Mouse (Mus musculus) myocyte (in vitro differentiated cells): ENCODE data around the gene Rcor3. TPM values are rescaled to one million over a fixed set of nuclear protein-coding genes. Genes with fewer than 3 reads are reported as not detected.

Experiments used
- H3K27me3 ChIP-seq: one replicate; pipeline ENCODE4 v1.6.1; 2011; ENCODE audit not compliant: control insufficient read depth, insufficient read depth, insufficient read length
- H3K36me3 ChIP-seq: one replicate; pipeline ENCODE4 v1.6.1; 2011; ENCODE audit not compliant: control insufficient read depth, insufficient read depth
- H3K4me2 ChIP-seq: one replicate; pipeline ENCODE4 v1.6.1; 2011; ENCODE audit warnings: low read depth, control low read depth
- H3K4me3 ChIP-seq: one replicate; pipeline ENCODE4 v1.5.1; 2011; ENCODE audit warnings: mild to moderate bottlenecking, control low read depth, moderate library complexity
- H3K79me2 ChIP-seq: one replicate; pipeline ENCODE4 v1.6.1; 2011; ENCODE audit not compliant: control insufficient read depth, insufficient read depth
- H3ac ChIP-seq: one replicate; pipeline ENCODE4 v1.6.1; 2011; ENCODE audit not compliant: control insufficient read depth, insufficient read length
- CEBPB ChIP-seq: IDR thresholded peaks from 2 replicates; pipeline ENCODE4 v1.6.1; 2011; ENCODE audit warnings: mild to moderate bottlenecking, moderate library complexity; ENCODE audit not compliant: poor library complexity, insufficient read depth, severe bottlenecking
- E2F4 ChIP-seq: IDR thresholded peaks from one replicate; pipeline ENCODE4 v1.6.1; 2011; ENCODE audit warnings: mild to moderate bottlenecking, control low read depth, moderate library complexity; ENCODE audit not compliant: insufficient read depth
- MAX ChIP-seq: IDR thresholded peaks from one replicate; pipeline ENCODE4 v1.6.1; 2011; ENCODE audit warnings: low read depth, mild to moderate bottlenecking, control low read depth
- MYOD1 ChIP-seq, 3 experiments: IDR thresholded peaks; one replicate each; pipeline ENCODE4 v1.6.1; 2011; ENCODE audit warnings: control low read depth in 2 of 3, low read depth in 2 of 3, mild to moderate bottlenecking in 2 of 3, moderate library complexity in 1 of 3; ENCODE audit not compliant: insufficient read length in 2 of 3, control insufficient read depth in 1 of 3
- MYOG ChIP-seq, 3 experiments: IDR thresholded peaks; one replicate each; pipeline ENCODE4 v1.6.1; 2011; ENCODE audit warnings: control low read depth in 2 of 3, low read depth in 2 of 3, mild to moderate bottlenecking in 2 of 3; ENCODE audit not compliant: insufficient read length in 2 of 3, control insufficient read depth in 1 of 3, insufficient read depth in 1 of 3
- POLR2A ChIP-seq: IDR thresholded peaks from one replicate; pipeline ENCODE4 v1.6.1; 2011; ENCODE audit warnings: low read depth, mild to moderate bottlenecking, control low read depth, moderate library complexity; ENCODE audit not compliant: insufficient read length
- POLR2AphosphoS2 ChIP-seq: IDR thresholded peaks from one replicate; pipeline ENCODE4 v1.6.1; 2011; ENCODE audit warnings: low read depth, control low read depth; ENCODE audit not compliant: insufficient read length
- REST ChIP-seq: IDR thresholded peaks from one replicate; pipeline ENCODE4 v1.6.1; 2011; ENCODE audit warnings: mild to moderate bottlenecking, control low read depth, moderate library complexity; ENCODE audit not compliant: insufficient read depth, insufficient read length
- SRF ChIP-seq: IDR thresholded peaks from one replicate; pipeline ENCODE4 v1.6.1; 2011; ENCODE audit warnings: low read depth; ENCODE audit not compliant: control insufficient read depth, insufficient read length
- TCF12 ChIP-seq: IDR thresholded peaks from one replicate; pipeline ENCODE4 v1.6.1; 2011; ENCODE audit warnings: mild to moderate bottlenecking, control low read depth; ENCODE audit not compliant: poor library complexity, insufficient read depth, severe bottlenecking
- TCF3 ChIP-seq: IDR thresholded peaks from one replicate; pipeline ENCODE4 v1.6.1; 2011; ENCODE audit warnings: low read depth, control low read depth; ENCODE audit not compliant: insufficient read length
- USF1 ChIP-seq: IDR thresholded peaks from one replicate; pipeline ENCODE4 v1.6.1; 2011; ENCODE audit warnings: low read depth, mild to moderate bottlenecking, control low read depth, moderate library complexity
- polyA plus RNA-seq: library from polyadenylated mRNA; unstranded; fragments of >200 nt; fragmentation: generic; extraction: Trizol; gene quantifications from one replicate; pipeline ENCODE4 v1.2.1, GENCODE M21; 2012; ENCODE audit warnings: missing spikeins

Gene Rcor3
- polyA plus RNA-seq, 1 experiment: 12.0 TPM

- H3ac ChIP-seq: no peak overlapping the region
- H3K36me3 ChIP-seq: peaks cover 4% of the 10 kb centered on the region
- no peak overlapping the region for H3K4me3 ChIP-seq
- H3K27me3 ChIP-seq: no peaks in the 10 kb centered on the region
- TF ChIP-seq USF1 (no peak), CEBPB (no peak), REST (no peak), MYOG (IDR thresholded peaks at IDR 0.05; ENCODE audit: control insufficient read depth in 1 of 3, insufficient read depth in 1 of 3, insufficient read length in 2 of 3, low read depth in 2 of 3) (no peak), POLR2AphosphoS2 (no peak), MYOD1 (IDR thresholded peaks at IDR 0.05; ENCODE audit: control insufficient read depth in 1 of 3, insufficient read length in 2 of 3, low read depth in 2 of 3) (no peak), SRF (no peak), TCF3 (no peak), POLR2A (no peak), MAX (no peak), TCF12 (no peak), E2F4 (no peak)
- no peak overlapping the region for H3K4me2 ChIP-seq
- H3K79me2 ChIP-seq: peaks cover 15% of the 10 kb centered on the region
Observed at GRCm38 (mm10) chr1:192076796-192077535, 60.9 kb downstream of the Rcor3 start.

DNA sequence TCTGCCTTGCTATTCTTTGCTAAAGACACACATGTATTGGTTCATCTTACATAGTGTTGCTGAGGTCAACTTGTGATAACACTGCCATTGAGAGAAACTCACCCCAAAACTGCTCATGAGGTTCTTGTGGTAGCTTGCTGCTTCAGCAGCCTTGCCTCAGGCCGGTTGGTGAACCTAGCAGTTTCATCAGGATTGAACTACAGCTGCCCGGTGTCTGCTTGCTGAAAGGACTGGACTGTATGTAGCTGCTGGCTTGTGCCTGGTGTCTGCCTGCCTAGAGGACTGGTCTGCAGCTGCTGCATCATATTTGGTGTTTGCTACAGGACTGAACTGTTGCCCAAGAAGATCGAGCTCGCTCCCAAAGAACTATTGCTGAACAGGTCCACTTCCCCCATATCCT lies 61.8 kb downstream of the Rcor3 start:
- Histone ChIP-seq H3K4me3 (no peak overlapping the region), H3ac (no peak overlapping the region), H3K27me3 (no peaks in the 10 kb centered on the region), H3K36me3 (peaks cover 2% of the 10 kb centered on the region), H3K79me2 (peaks cover 11% of the 10 kb centered on the region), H3K4me2 (no peak overlapping the region)
- TF ChIP-seq MYOG (IDR thresholded peaks at IDR 0.05; ENCODE audit: control insufficient read depth in 1 of 3, insufficient read depth in 1 of 3, insufficient read length in 2 of 3, low read depth in 2 of 3): no peak
- no peak for TF ChIP-seq TCF3
- TF ChIP-seq MYOD1 (IDR thresholded peaks at IDR 0.05; ENCODE audit: control insufficient read depth in 1 of 3, insufficient read length in 2 of 3, low read depth in 2 of 3): no peak
- TF ChIP-seq SRF: no peak
- TF ChIP-seq USF1: no peak
- TF ChIP-seq POLR2AphosphoS2: no peak
- TF ChIP-seq MAX: no peak
- no peak for TF ChIP-seq TCF12
- TF ChIP-seq POLR2A: no peak
- no peak for TF ChIP-seq E2F4
- TF ChIP-seq REST: no peak
- no peak for TF ChIP-seq CEBPB

- Histone ChIP-seq H3K36me3 (no peaks in the 10 kb centered on the region), H3K27me3 (no peaks in the 10 kb centered on the region), H3K4me3 (no peak overlapping the region), H3K4me2 (no peak overlapping the region), H3ac (no peak overlapping the region), H3K79me2 (no peaks in the 10 kb centered on the region)
- no peak for TF ChIP-seq CEBPB
- no peak for TF ChIP-seq POLR2AphosphoS2
- TF ChIP-seq TCF12: no peak
- no peak for TF ChIP-seq SRF
- no peak for TF ChIP-seq E2F4
- no peak for TF ChIP-seq TCF3
- TF ChIP-seq MYOG (IDR thresholded peaks at IDR 0.05; ENCODE audit: control insufficient read depth in 1 of 3, insufficient read depth in 1 of 3, insufficient read length in 2 of 3, low read depth in 2 of 3): no peak
- no peak for TF ChIP-seq MYOD1 (IDR thresholded peaks at IDR 0.05; ENCODE audit: control insufficient read depth in 1 of 3, insufficient read length in 2 of 3, low read depth in 2 of 3)
- no peak for TF ChIP-seq REST
- no peak for TF ChIP-seq MAX
- no peak for TF ChIP-seq POLR2A
- no peak for TF ChIP-seq USF1
Observed at GRCm38 (mm10) chr1:192074824-192075223, 63.0 kb downstream of the Rcor3 start.

DNA sequence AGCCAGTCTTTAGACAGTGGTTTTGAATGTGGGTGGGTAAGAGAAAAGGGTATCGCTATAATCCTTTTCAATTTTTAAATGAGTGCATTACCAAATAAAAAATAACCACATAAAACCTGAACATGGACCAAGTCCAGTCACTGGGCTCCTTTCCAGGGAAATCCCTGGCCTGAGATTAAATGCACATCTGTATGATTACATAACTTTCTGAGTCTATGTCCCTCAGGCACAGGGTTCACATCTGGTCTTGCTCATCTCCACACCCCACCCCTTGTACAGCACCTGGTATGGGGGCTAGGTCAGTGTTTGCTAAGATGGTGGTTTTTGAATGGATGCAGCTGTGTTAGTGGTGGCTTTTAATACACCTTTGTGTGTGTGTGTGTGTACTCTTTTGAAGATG lies 65.4 kb downstream of the Rcor3 start:
- no peak overlapping the region for H3K4me2 ChIP-seq
- no peaks in the 10 kb centered on the region for H3K79me2 ChIP-seq
- H3K27me3 ChIP-seq: no peaks in the 10 kb centered on the region
- H3K36me3 ChIP-seq: peaks cover 5% of the 10 kb centered on the region
- no peak overlapping the region for H3K4me3 ChIP-seq
- TF ChIP-seq MYOG (IDR thresholded peaks at IDR 0.05; ENCODE audit: control insufficient read depth in 1 of 3, insufficient read depth in 1 of 3, insufficient read length in 2 of 3, low read depth in 2 of 3): no peak
- no peak for TF ChIP-seq E2F4
- peak; percentile 19 for TF ChIP-seq TCF12
- peak in 1 of 3 experiments; percentile 30 for TF ChIP-seq MYOD1 (IDR thresholded peaks at IDR 0.05; ENCODE audit: control insufficient read depth in 1 of 3, insufficient read length in 2 of 3, low read depth in 2 of 3)
- no peak for TF ChIP-seq SRF
- TF ChIP-seq POLR2AphosphoS2: no peak
- TF ChIP-seq CEBPB: peak; percentile 62
- no peak overlapping the region for H3ac ChIP-seq
